Mouse (Mus musculus): ENCODE data around the gene Erp27. TPM values are rescaled to one million over a fixed set of nuclear protein-coding genes. Genes with fewer than 3 reads are reported as not detected.

Erp27 gene
- total RNA-seq, 1 experiment from 2014 or later = 12.0 TPM

- ATAC-seq (ENCODE audit: extremely low read depth, insufficient number of reproducible peaks, low FRiP score, poor library complexity, severe bottlenecking) = no peak
Observed at GRCm38 (mm10) chr6:136883961-136884360, 38.0 kb downstream of the Erp27 start.

DNA sequence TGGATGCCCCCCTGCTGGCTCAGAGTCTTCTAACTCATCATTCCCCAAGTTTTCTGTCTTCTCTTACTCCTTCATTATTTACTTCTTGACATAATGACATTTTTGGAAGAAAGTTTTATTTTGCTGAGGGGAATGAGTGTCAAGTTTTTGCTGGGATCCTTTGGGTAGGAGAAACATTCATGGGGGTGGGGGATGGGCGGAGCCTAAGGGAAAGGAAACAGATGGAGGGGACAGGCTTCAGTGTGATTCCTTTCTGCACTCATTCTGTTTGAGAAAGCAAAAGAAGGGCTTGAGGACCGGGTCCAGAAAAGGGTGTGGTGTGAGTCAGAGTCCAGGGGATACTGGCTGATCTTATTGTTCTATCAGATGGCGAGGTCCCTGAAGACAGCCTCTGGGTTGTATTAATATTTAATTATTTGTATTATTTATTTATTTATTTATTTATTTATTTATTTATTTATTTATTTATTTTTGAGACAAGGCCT lies 38.5 kb downstream of the Erp27 start:
- ATAC-seq (ENCODE audit: extremely low read depth, insufficient number of reproducible peaks, low FRiP score, poor library complexity, severe bottlenecking) = no peak

GRCm38 (mm10) chr6:136881678-136882077 lies 40.3 kb downstream of the Erp27 start:
- ATAC-seq (ENCODE audit: extremely low read depth, insufficient number of reproducible peaks, low FRiP score, poor library complexity, severe bottlenecking) = no peak

GRCm38 (mm10) chr6:136875670-136876069 lies 46.3 kb downstream of the Erp27 start, which contains the start of gene Mgp:
Gene Mgp (minus strand): TSS chr6:136875823.
- ATAC-seq (ENCODE audit: extremely low read depth, insufficient number of reproducible peaks, low FRiP score, poor library complexity, severe bottlenecking) = no peak

GRCm38 (mm10) chr6:136874599-136874998 lies 47.4 kb downstream of the Erp27 start:
- ATAC-seq (ENCODE audit: extremely low read depth, insufficient number of reproducible peaks, low FRiP score, poor library complexity, severe bottlenecking) = no peak

DNA sequence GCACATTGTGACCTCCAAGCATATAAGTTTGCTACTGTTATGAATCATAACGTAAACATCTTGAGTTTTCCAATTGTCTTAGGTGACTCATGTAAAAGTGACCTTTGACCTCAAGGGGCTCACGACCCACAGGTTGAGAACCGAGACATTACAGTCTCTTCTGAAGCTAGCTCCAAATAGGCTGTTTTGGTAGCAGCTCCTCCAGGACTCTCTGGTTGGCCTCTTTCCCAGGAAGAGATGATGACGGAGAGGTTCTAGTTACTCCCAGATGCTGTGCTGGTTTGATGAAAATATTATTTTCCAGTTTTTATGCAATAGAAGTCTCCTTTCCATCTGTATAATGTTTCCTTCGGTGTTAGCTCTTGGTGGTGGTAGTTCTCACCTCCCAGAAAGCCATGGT lies 53.1 kb downstream of the Erp27 start:
- no peak for ATAC-seq (ENCODE audit: extremely low read depth, insufficient number of reproducible peaks, low FRiP score, poor library complexity, severe bottlenecking)

GRCm38 (mm10) chr6:136866150-136866549 lies 55.8 kb downstream of the Erp27 start:
- no peak for ATAC-seq (ENCODE audit: extremely low read depth, insufficient number of reproducible peaks, low FRiP score, poor library complexity, severe bottlenecking)

DNA sequence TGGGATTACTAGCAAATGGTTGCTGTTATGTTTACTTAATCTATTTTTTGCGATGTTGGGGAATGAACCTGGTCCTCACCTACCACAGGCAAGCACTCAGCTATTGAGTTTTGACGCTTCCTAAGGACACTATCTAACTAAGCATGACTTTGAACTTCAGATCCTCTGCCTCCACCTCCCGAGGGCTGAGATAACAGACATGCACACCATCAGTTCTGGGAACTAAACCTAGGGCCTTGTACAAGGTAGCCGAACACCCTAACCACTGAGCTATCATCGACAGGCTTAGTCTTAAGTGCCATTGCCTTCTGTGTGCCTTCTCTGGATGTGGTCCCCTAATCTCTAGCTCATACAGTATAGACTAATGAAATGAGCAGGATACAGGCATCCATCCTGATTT lies 56.6 kb downstream of the Erp27 start:
- no peak for ATAC-seq (ENCODE audit: extremely low read depth, insufficient number of reproducible peaks, low FRiP score, poor library complexity, severe bottlenecking)

- peak; percentile 47; the same call in 1 of the 2 replicates for ATAC-seq (ENCODE audit: extremely low read depth, insufficient number of reproducible peaks, low FRiP score, poor library complexity, severe bottlenecking)
Observed at GRCm38 (mm10) chr6:136861020-136861419, 61.0 kb downstream of the Erp27 start.

DNA sequence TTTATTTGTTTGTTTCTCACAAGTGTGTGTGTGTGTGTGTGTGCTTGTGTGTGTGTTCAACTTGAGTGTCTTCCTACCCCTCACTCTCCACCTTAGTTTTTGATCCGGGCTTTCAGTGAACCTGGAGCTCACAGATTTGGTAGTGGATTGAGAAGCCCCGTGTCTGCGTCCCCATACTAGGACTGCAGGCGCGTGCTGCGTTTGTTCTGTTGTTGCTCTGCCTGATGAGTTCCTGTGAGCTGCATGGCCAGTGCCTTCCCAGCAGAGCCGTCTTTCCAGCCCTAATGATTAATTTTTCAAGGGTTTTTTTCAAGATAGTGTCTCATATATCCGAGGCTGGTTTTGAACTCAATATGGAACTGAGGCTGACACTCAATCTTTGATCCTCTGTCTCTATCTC lies 63.6 kb downstream of the Erp27 start:
- ATAC-seq (ENCODE audit: extremely low read depth, insufficient number of reproducible peaks, low FRiP score, poor library complexity, severe bottlenecking) = no peak

DNA sequence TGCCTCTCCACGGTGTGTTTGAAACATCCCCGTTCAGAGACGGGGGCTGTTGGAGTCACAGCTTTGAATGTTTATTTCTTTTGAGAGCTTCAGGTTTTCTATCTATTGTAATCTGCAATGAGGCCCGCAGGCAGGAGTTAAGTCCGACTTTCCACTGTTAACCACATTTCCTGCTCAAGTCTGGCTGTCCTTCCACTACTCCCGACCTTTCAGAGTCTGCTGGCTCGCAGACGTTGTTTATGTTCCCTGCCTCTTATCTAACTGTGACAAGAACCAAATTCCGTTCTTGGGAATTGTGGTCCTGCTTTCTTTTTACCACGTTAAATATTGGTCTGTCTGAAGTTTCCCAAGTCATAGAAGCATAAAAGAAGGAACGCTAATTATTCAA lies 64.1 kb downstream of the Erp27 start:
- no peak for ATAC-seq (ENCODE audit: extremely low read depth, insufficient number of reproducible peaks, low FRiP score, poor library complexity, severe bottlenecking)

Other genes with a start within 250 kb of the Erp27 start
- gene Gucy2c, start 140.4 kb downstream of the Erp27 start, total RNA-seq (2017) = 0.23 and 0.37 TPM in 2 replicates
- 22.1 and 23.3 TPM in 2 replicates for gene Hist4h4, start 117.8 kb downstream of the Erp27 start, total RNA-seq (2017)
- 50.2 and 56.9 TPM in 2 replicates for gene H2afj, start 113.9 kb downstream of the Erp27 start, total RNA-seq (2017)
- 4.2 and 6.3 TPM in 2 replicates for gene BC049715, start 94.6 kb downstream of the Erp27 start, total RNA-seq (2017)
- 90.1 and 103 TPM in 2 replicates for gene Wbp11, start 93.9 kb downstream of the Erp27 start, total RNA-seq (2017)
- 0.35 TPM in 1 of 2 replicates, not detected in the other for gene Smco3, start 86.7 kb downstream of the Erp27 start, total RNA-seq (2017)
- gene Art4, start 64.4 kb downstream of the Erp27 start, total RNA-seq (2017) = 1.9 and 2.8 TPM in 2 replicates
- gene Mgp, start 46.4 kb downstream of the Erp27 start, total RNA-seq (2017) = not detected in 2 replicates
- gene Pde6h, start 1.7 kb upstream of the Erp27 start, total RNA-seq (2017) = 0.35 TPM in 1 of 2 replicates, not detected in the other
- gene Arhgdib, start 19.7 kb upstream of the Erp27 start, total RNA-seq (2017) = 1,086 and 1,117 TPM in 2 replicates
- not detected in 2 replicates for gene Rerg, start 248.3 kb upstream of the Erp27 start, total RNA-seq (2017)

Measured in neutrophil, adult 5-6 weeks (primary cell).